Mouse (Mus musculus) midbrain, embryonic 16.5 days (tissue): ENCODE measurements at regions not wholly inside any gene's neighbourhood (a gene's known extent, or its start where the extent isn't known, plus 50 kb on each side); places are given as distances from the start of the nearest gene placed in this dataset.

ENCODE experiments used
- ATAC-seq: fragments of 200-750 bp; cut with Nextera tagmentation; 2 replicates; pipeline ENCODE4 v1.8.0; 2017; ENCODE audit warnings: moderate TSS enrichment
- H3K27ac ChIP-seq: fragments of 300-500 bp; sonication (generic); 2 replicates; pipeline ENCODE4 v1.5.1; 2014; ENCODE audit warnings: mild to moderate bottlenecking, low read length, mixed read lengths
- H3K27me3 ChIP-seq: fragments of 300-500 bp; sonication (generic); 2 replicates; pipeline ENCODE4 v1.6.1; 2014; ENCODE audit warnings: low read depth, low read length, mixed read lengths; ENCODE audit not compliant: control insufficient read depth, insufficient read depth
- H3K36me3 ChIP-seq: fragments of 300-500 bp; sonication (generic); 2 replicates; pipeline ENCODE4 v1.6.1; 2014; ENCODE audit warnings: mild to moderate bottlenecking, low read length, moderate library complexity, mixed read lengths; ENCODE audit not compliant: control insufficient read depth, insufficient read depth
- H3K4me1 ChIP-seq: fragments of 300-500 bp; sonication (generic); 2 replicates; pipeline ENCODE4 v1.6.1; 2014; ENCODE audit warnings: mild to moderate bottlenecking, low read length, mixed read lengths; ENCODE audit not compliant: control insufficient read depth, insufficient read depth
- H3K4me2 ChIP-seq: fragments of 300-500 bp; sonication (generic); 2 replicates; pipeline ENCODE4 v1.6.1; 2014; ENCODE audit warnings: mild to moderate bottlenecking, low read length, mixed read lengths
- H3K4me3 ChIP-seq: fragments of 300-500 bp; sonication (generic); 2 replicates; pipeline ENCODE4 v1.5.1; 2014; ENCODE audit warnings: low read depth, mild to moderate bottlenecking, low read length, moderate library complexity, mixed read lengths
- H3K9ac ChIP-seq: fragments of 300-500 bp; sonication (generic); 2 replicates; pipeline ENCODE4 v1.6.1; 2014; ENCODE audit warnings: low read depth, low read length, mixed read lengths
- H3K9me3 ChIP-seq: fragments of 300-500 bp; sonication (generic); replicated peaks from 2 replicates; pipeline ENCODE4 v1.6.1; 2014; ENCODE audit warnings: mild to moderate bottlenecking, low read length, mixed read lengths; ENCODE audit not compliant: control insufficient read depth, poor library complexity, severe bottlenecking
- WGBS: fragments of 180-500 bp; shearing (Covaris S2); extraction: QIAGEN DNeasy Blood & Tissue Kit; methylation state at CpG from one replicate; pipeline ENCODE4 v1.1.7; 2014; 5-methylcytosine and 5-hydroxymethylcytosine counted together

DNA sequence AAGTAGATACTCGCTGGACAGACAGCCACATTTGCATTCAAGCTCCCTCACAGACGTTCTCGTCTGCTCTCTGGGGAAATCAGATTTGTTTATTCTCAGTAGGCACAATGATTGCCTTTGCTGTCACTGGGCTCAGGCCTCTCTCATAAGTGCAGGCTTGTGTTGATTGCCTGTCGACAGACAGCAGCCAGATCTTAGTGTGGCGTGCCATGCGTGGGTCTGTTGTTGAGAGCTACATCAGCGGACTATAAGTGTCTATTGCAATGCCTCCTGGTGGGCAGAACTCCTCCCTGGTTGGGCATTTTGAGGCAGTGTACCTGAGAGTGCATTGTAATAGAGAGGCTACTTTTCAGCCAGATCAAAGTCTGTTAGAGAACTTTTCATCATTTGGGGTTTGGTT, 436.5 kb downstream of the Zfp619 start:
- Histone ChIP-seq H3K9me3 (no peaks in the 10 kb centered on the region), H3K4me3 (no peak overlapping the region), H3K4me1 (no peaks in the 10 kb centered on the region), H3K36me3 (no peaks in the 10 kb centered on the region), H3K27ac (no peak overlapping the region), H3K9ac (no peak overlapping the region), H3K4me2 (no peak overlapping the region), H3K27me3 (no peaks in the 10 kb centered on the region)
- ATAC-seq = no peak
- 68% methylated on average over 7 of the region's 7 CpGs for WGBS

GRCm38 (mm10) chr7:39954931-39955330, 437.4 kb downstream of the Zfp619 start:
- Histone ChIP-seq H3K9me3 (no peaks in the 10 kb centered on the region), H3K27ac (no peak overlapping the region), H3K36me3 (no peaks in the 10 kb centered on the region), H3K4me1 (no peaks in the 10 kb centered on the region), H3K4me2 (no peak overlapping the region), H3K4me3 (no peak overlapping the region), H3K9ac (no peak overlapping the region), H3K27me3 (no peaks in the 10 kb centered on the region)
- ATAC-seq = no peak

GRCm38 (mm10) chr7:39978121-39978520, 460.6 kb downstream of the Zfp619 start:
- no peaks in the 10 kb centered on the region for H3K27me3 ChIP-seq
- no peak overlapping the region for H3K4me3 ChIP-seq
- H3K9me3 ChIP-seq = no peaks in the 10 kb centered on the region
- no peak overlapping the region for H3K4me2 ChIP-seq
- 79% methylated on average over 2 of the region's 2 CpGs for WGBS
- H3K27ac ChIP-seq = no peak overlapping the region
- no peaks in the 10 kb centered on the region for H3K4me1 ChIP-seq
- H3K9ac ChIP-seq = no peak overlapping the region
- H3K36me3 ChIP-seq = no peaks in the 10 kb centered on the region
- no peak for ATAC-seq

DNA sequence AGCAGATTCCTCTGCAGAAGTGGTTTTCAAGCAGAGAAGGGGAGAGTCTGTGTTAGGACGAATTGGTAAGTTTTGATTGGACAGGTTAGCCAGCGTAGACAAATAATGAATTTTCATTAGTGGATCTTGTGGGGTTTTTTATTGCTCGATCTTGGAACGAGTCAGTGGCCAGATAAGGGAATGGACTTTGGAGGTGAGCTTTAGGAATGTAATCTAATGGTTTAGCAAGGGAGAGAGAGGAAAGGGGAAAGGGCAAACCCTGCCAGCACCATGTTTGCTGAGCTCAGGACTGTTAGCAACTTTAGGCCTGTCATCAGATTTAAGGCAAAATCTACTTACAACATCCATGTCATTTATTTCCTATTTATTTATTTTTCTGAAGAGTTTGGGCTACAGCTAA, 464.1 kb downstream of the Zfp619 start:
- ATAC-seq = no peak
- WGBS = 86% methylated on average over 4 of the region's 4 CpGs
- no peak overlapping the region for H3K27ac ChIP-seq

More for the DNA sequence above, 464.1 kb downstream of the Zfp619 start:
- Histone ChIP-seq H3K4me1 (no peaks in the 10 kb centered on the region), H3K9ac (no peak overlapping the region), H3K36me3 (no peaks in the 10 kb centered on the region), H3K4me2 (no peak overlapping the region), H3K27me3 (no peaks in the 10 kb centered on the region), H3K4me3 (no peak overlapping the region), H3K9me3 (no peaks in the 10 kb centered on the region)
